Mouse (Mus musculus): ENCODE results near the gene Olfr455.

Gene Olfr455

DNA sequence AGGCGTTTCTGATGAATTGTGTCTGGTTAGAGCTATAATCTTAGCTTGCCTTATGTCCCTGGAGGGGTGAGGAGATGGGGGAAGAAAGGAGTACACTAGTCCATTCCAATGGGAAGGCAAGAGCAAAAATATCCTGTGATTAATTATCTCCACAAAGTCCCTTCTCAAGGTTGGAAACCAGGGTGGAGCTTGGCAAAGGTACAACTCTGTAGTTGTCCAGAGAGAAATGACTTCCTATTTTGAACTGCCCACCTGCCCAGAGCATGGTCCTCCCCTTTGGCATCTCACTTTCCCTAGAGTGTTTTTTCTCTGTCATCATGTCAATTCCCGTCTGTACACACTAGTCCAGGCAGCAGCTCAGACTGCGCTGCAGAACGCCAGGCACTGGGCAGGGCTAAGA, at the start of gene Olfr455:
Gene Olfr455 (minus strand): TSS at position 127 of the 400 bp plus-strand sequence.
- in situ Hi-C loops (cut with MboI, MseI) = no loop called here

DNA sequence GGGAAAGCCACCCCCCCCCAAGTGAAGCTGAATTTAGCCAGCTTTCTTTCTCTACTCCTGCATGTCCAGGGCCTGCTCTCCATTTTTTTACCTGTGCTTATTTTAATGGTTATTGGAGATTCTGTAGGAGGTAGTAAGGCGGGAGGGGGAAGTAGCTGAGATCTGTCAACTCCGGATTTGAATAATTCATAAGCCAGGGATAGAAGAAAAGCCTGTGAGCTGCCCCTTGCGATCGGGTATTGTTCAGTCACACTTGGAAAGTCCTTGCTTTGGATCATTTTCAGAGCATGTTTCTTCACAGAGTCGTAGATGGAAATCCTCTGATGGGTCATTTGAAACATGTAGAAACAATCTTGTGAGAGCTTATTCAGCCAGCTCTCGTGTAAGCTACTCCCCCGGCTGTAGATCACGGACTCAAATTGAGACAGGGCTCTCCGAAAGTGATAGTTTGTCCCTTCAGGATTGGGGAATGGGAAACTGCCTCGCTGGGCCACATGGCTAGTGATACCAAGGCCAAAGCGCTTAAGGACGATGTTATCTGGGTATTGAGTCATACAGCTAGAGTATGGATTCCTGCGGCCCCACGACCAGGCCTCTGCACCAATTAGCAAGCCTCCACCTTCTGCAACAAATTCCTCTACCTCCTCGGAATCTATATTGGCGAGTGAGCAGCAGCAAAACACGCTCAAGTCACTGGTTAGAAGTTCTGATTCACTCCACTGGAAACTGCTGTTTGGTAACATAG, 45.9 kb upstream of the Olfr455 start:
- in situ Hi-C loops (cut with MboI, MseI) = loop anchor here (10.0 to 25.0 kb wide), 2 partner anchors 281 to 829 kb away; partner anchors contain the start of gene Fam131b

DNA sequence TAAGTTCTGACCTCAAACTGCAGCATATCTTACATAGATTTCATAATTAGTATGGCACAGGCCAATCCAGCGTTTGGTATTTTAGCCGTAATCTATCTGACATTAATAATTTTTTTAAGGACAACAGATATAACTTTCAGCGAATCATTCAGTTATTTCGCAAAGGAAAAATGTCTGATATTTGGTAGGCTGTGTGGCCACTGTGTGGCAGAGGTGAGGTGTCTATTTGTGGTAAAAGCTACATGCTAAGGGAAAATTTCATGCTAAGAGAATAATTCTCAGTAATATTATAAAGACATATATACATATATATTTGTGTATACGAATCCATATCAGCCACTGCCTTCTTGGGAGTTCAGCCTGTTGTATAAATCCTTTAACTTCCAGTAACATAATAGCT, 39.2 kb upstream of the Olfr455 start:
- in situ Hi-C loops (cut with MboI, MseI) = loop anchor here (5.0 to 25.0 kb wide), 3 partner anchors 212 to 364 kb away; partner anchors contain the start of genes Epha1 and Fam131b

DNA sequence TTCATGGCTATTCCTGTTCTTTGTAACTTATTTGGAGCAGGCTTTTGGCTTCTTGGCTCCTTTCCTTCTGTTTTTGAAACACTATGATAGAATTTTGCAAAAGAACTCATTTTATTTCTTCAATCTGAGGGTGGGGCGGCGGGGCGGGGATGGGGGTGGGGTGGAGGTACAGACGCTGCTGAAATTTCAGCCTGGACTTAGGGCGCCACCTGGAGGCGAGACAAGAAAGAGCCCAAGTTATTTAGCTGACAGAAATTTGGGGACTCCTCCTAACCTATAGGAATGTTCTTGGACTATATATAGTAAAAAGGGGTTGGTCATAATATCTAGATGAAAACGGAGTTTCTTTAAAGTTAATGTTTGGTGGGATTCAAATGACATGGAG, 36.1 kb upstream of the Olfr455 start:
- in situ Hi-C loops (cut with MboI, MseI) = loop anchor here (10.0 to 25.0 kb wide), 2 partner anchors 209 to 271 kb away; partner anchors contain the start of genes Epha1 and Fam131b

DNA sequence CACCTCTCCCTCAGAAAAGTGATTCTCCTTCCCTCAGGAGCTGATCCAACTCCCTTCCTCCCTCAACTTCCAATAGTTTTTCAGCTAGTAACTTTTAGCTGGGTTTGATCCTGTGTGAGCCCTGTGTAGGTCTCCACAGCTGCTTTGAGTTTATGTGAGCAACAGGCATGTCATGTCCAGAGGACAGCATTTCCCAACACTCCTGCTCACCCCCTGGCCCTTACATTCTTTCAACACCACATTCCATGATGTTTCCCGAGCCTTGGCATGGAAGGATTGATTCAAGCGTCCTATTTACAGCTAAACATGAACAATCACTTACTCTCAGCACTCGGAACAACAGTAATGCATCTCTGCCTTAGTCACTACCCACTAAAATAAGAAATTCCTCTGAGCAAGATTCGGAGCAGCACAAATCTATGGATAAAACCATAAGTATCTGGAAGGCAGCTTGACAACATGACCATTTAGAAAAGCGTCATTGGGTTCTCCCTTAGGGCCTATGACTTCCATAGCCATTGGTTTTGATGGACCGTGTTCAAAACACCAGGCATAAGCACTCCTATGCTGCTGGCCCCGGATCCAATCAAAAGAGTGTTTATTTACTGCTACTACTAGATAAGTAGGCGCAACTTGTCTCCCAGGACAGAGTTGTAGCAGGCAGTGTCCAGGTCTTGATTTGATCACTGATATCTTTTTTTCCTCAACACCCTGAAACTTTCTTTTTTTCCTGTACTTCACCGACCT, 35.5 kb upstream of the Olfr455 start:
- in situ Hi-C loops (cut with MboI, MseI) = loop anchor here (10.0 to 25.0 kb wide), 2 partner anchors 208 to 271 kb away; partner anchors contain the start of genes Epha1 and Fam131b

DNA sequence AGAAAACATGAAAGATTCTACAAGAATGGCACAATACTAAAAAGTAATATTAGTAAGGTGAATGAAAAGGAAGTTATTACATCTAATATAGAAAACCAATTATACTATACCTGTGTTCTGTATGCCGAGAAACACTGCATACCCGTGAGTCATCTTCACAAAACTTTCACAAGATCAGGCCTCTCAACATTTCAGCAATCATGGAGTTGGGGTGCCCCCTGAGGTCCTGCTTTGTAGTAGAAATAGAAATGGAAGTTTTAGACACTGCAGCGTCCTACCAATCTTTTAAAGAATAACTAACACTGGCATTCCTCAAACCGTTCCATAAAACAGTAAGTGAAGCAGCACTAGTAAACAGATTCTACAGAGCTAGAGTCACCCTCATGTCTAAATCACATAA, 31.3 kb upstream of the Olfr455 start:
- in situ Hi-C loops (cut with MboI, MseI) = loop anchor here (25.0 kb wide), 1 partner anchor 266 kb away; the partner anchor contains the start of gene Fam131b

DNA sequence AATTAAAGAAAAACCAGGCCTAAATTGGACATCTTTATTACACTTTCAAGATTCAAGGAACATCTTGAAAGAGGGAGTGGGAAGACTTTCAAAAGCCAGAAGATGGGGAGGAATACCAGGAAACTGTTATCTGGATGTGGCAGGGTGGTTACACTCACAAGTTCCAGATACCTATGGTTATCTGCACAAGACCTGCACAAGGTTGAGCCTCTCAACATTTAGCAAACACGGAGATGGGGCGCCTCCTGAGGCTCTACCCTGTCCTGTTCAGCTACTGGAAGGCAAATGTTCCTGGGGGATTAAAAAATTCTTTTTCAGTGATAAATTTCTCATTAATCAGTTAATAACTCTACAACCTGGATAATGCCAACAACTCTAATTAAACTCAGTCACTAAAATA, 30.0 kb upstream of the Olfr455 start:
- in situ Hi-C loops (cut with MboI, MseI) = loop anchor here (25.0 kb wide), 1 partner anchor 265 kb away; the partner anchor contains the start of gene Fam131b

DNA sequence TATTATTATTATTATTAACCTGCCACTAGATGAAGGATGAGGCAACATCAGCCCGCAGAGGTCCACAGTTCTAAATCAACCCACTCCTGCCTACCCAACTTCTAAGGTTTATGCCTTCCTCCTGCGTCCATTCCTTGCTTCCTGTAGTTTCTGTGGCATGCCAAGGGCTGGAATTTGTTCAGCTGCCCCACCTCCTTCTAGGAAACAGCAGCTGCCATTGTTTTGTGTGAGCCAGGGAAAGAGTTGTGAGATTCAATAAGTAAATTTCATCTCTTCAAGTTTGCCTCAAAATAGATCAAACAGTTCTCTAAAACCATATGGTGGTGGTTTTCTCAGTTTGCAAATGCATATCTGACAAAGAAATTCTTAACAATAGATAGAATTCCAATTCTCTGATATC, 20.8 kb upstream of the Olfr455 start:
- in situ Hi-C loops (cut with MboI, MseI) = loop anchor here (10.0 kb wide), 1 partner anchor 1653 kb away; no protein-coding TSS in a partner anchor

DNA sequence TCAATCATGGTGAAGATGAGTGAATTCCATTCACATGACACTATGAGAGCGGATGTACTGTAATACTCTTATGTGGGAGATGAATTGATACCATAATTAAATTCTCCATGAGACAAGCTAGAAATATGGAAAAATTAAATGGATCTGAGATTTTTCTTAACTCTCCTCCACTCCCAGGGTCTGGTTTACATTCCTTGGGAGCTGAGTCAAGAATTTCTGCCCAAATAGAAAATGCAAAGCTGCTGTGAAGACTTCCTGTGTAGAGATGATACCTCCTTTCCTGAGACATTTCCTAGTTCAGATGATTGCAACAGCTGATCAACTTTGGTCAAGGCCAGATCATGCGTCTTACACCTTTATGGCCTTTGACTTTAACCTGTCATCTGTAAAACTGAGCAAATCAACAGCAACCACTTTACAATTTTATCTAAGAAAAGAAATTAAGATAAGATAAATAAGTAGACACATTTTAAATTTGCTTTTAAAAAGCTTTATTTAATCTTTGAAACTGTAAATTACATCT, 18.8 kb upstream of the Olfr455 start:
- in situ Hi-C loops (cut with MboI, MseI) = loop anchor here (10.0 kb wide), 1 partner anchor 1651 kb away; no protein-coding TSS in a partner anchor

DNA sequence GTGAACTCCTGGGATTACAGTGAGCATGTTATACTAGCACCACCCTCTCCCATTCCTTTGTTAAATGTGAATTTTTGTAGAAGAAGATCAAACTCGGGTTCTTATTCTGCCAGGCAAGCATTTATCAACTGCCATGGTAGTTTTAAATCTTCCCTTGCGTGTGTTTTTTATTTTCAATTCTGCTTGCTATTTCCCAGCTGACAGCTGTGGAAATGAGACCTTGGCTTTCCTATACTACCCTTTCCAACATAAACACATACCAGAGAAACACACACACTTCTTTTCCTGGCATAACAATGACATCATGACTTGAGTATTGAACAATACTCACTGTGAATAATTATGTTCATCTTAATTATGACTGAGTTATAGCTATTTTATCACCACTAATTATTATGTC, 14.9 kb upstream of the Olfr455 start:
- in situ Hi-C loops (cut with MboI, MseI) = loop anchor here (10.0 kb wide), 1 partner anchor 1647 kb away; no protein-coding TSS in a partner anchor

DNA sequence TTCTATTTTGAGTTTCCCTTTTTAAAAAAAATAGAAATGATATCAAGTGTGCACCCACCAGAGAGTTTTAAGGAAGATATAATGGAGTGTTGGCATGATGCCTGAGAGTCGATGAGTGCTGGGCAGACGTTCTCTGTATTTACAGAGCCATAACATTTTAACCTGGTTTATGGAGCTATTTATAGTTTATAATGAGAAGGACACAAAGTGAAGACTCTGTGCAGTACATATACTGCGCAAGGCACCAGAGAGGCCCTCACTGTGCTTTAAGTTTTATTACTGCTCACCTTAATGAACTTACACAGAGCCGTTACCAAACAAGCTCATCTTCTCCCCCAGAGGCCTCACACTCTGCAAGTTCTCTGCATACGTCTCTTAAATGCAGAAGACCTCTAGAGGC, 13.5 kb upstream of the Olfr455 start:
- in situ Hi-C loops (cut with MboI, MseI) = loop anchor here (10.0 kb wide), 1 partner anchor 1646 kb away; no protein-coding TSS in a partner anchor

DNA sequence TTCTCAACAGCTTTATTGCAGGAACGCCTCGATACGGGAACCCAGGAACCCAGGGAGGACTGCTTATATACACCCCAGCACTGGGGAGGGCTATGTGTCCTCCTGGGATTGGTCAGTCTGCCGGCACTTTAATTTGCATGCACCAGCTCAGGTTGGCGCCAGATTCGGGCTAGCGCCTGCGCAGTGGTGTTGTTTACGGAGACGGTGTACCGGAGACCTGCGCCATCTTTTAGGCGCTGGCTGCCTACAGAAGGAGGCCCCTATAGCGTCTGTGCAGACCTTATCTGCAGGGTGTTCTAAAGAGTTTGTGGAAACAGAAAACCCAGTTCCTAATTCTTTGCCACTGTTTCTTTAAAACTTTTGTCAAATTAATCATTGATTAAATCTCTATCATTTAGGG, 11.3 kb upstream of the Olfr455 start:
- in situ Hi-C loops (cut with MboI, MseI) = no loop called here

DNA sequence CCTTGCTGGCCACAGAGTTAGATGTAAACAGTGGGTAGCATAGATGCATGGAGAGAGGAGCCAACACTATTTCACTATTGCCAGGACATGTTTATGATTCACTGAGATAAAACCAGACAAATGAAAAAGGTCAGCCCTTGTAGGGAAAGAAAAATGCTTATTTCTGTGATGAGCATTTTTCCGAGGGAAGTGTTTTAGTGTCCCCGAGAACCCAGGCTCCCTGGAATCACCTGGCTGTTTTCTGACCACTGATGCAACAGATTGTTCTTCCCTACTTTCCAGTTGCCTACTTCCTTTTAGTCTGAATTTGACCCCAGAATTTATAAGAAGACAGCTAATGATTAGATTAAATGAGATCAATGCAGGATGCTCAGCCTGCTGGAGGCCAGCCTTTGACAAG, 1.2 kb downstream of the Olfr455 start:
- in situ Hi-C loops (cut with MboI, MseI) = no loop called here

DNA sequence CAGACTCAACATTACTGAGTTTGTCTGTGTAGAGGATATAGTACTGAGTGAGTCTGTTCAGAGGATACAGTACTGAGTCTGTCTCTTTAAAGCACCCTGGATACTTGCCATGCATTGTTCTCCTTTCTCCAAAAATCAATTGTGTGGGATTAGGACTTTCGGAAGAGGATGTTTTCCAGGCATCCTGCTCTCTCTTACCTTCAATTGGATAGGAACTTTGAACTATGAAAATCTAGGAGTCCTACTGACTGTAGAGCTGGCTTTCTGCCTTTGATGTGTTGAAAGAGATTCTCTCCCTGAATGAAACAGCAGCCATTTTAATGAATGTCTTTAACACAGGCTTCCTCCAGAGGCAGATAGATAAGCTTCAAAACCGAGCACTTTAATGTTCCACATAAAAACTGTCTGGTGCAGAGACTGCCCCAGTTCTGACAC, 1.9 kb downstream of the Olfr455 start:
- in situ Hi-C loops (cut with MboI, MseI) = no loop called here

DNA sequence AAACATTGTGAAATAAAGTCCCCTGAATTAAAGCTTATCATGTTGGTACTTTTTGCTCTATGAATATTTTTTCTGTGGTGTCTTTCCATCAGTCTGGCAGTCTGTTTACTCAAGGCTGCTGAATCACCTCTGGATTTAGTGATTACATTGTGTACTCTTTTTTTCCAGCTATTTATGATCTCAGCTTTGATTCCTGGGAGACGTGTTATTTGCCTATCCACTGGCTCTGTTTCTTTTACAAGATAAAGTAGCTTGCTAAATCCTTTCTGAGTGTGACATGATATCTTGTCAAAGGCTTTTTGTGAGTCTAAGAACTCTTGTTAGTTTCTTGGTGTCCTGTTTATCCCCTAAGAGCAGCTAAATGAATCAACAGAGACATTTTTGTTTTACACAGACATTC, 2.5 kb downstream of the Olfr455 start:
- in situ Hi-C loops (cut with MboI, MseI) = no loop called here

DNA sequence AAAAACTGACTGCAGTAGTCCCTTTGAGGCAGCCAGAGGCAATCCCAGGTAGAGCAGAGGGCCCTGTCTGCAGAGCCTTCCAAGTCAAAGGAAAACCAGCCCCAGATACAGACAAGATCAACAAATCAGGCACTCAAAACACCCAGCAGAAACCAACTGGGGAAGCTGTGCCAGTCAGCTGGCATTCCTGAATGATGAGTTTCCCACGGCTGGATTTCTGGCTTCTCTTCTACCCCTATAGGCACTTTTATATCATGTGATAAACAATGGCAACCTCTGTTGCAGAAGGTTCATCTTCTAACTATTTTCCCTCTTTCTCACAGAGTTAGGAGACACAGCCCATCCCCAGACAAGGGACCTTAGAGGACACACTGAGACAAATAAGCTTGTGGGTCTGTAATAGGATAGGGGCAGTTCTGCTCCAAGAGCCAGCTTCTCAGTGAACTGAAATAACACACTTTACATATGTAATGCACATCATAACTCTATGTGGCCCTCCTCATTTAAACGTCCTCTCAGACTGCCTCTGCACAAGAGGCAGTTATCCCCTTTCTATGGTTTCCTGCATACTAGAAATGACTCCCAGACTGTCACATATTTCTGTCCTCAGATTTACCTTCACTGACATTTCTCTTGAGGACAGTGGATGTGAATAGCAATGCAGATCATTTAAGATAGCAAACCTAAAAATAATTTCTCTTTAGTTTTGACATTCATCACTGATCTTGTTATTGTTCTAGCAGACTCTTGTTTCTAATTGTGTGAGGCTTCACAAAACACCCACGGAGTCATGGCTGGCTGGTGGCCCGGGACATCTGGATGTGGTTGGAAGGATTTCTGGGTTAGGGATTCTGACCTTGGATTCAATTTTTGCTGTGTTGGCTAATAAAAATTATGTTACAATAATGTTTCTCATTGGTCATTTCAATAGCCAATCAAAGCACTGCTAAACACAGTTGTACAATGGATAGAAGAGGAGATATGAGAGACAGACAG, 5.1 kb downstream of the Olfr455 start:
- in situ Hi-C loops (cut with MboI, MseI) = no loop called here

DNA sequence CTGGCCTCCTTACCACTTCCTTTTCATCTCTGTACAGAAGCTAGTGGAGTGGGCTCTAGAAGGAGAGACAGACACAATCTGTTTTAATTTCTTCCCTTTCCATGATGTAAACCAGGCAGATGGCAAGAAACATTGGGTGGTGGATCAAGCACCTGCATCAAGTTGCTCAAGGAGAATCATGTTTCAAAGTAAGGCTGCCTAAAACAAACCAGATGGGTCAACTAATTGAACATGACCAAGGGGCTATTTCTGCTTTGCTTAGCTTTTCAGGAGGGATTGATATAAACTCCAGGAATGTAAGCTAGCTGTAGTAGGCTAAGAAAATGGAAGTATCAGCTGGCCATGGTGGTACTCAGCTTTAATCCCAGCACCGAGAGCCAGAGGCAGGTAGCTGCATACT, 6.7 kb downstream of the Olfr455 start:
- in situ Hi-C loops (cut with MboI, MseI) = no loop called here

DNA sequence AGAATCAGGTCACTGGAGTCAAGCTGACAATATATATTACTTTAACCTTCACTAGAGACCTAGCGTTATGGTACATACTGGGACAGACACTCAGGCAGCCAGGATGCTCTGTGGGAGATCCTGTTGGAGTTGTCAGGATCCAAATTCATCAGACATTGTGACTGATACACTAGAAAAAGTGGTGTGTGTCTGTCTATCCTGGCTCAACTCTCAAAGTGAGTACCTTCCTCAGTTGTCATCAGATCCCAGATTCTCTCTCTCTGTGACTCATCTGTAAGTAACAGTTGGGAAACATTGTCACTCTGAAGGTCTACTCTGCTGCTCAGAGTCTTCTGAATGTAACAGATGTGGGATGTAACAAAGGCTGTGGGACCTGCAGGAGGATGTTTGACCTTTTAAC, 7.7 kb downstream of the Olfr455 start:
- in situ Hi-C loops (cut with MboI, MseI) = no loop called here

DNA sequence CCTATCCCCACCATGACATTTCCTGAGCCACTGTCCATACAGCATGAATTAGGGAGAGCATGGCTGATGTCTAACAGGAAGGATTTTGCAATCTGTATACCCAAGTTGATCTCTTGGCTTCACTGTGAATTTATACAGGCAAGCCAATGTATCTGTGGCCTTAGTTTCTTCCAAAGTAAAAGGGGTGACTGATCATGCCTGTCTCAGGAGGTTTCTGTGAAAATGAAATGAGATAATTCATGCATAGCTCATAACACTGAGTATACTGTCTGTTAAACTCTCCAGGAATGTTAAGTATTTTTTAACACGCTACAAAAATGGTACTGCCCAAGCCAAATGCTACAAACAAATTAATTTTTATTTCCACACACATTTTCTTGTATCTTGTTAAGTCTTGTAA, 33.9 kb downstream of the Olfr455 start:
- in situ Hi-C loops (cut with MboI, MseI) = no loop called here

DNA sequence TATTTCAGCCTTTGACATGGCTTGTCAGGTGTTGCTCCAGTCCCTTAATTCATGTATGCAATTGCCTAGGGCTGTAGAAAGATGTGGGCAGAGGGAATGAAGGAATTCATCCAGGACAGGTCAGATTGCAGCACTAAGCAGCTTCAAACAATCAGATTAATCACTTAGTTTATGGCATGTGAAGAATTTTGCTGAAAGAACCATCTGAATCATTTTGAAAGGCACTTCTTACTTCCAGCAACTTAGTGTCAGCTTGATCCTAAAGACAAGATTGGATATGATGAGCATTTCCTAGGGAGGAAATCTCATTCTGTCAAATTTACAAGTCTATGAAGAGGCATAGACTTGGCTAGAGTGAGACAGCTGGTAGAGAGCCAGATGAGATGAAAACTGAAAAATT, 38.1 kb downstream of the Olfr455 start:
- in situ Hi-C loops (cut with MboI, MseI) = no loop called here

DNA sequence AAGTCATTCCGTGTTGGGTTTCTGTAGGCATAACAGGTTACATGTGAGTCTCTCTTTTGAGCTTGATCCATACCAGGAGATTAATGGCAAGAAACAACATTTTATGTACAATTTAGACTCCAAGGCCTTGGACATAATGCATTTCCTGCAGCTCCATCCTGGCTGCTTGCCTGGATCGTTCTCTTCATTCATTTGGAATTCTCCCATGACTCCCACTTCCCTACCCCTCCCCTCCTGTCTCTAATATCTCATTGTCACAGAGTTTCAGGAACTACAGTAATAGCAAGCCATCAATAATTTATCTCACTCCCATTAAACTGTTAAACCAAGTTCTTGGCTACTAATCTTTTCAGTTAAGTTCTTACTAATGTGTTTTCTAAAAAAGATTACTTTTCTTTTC, 43.9 kb downstream of the Olfr455 start:
- in situ Hi-C loops (cut with MboI, MseI) = no loop called here

All from regulatory T cell (primary cell).